13 mouse cellular contexts compared by ENCODE assay signal in the genomic region with DNA sequence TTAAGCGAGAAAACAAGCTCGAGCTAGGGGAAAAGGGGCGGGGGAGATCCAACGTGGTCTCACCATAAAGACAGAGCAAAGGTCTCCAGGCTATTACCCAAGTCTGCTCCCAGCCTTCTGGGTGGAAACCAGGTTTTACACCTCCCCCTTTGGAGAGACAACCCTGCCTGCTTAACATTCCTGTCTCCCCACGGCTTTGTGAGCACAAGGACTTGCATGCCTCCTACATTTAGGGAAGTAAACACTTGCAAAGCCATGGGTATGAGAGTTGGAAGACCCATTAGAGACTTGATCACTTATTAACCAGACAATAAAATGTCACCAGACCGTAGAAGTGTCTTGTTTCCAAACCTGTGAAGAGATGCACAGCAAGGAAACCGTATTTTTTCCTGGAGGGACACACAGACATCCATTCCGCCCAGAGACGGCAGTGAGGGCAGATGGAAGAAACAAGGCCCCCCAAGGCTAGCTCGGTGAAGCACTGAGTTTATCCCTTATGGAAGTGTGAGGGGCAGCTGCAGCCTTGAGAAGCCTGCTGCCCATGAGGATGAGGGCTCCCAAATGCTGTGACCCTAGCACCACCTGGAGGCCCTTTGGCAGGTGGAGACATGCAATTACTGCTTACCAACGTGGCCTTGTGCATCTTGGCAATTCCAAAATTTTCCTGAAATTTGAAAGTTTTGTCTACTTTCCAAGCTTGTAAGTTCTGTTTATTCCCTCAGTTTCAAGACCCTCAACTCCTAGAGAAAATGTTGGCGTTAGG. TPM values are rescaled to one million over a fixed set of nuclear protein-coding genes. Genes with fewer than 3 reads are reported as not detected.
A peak's percentile ranks its signal among the peaks of the same experiment; 100 is the strongest.
DNase-seq lines count a peak whose midpoint lies in the region; ATAC-seq and TF ChIP-seq lines count a peak whose summit lies in the region.
"Had no signal": no experiment of that assay in that cellular context is flagged by ENCODE, and none has a peak within 500 bp of the region (broad histone marks: within the 10 kb centered on the region; RNA-seq: fewer than 3 reads in every experiment).

No protein-coding gene starts in this region.

- peak; percentile 14 for DNase-seq in kidney, adult 9 months
- no peak for DNase-seq in kidney, adult 18-20 months
- DNase-seq in A20 (ENCODE audit: low read depth, low spot score): peak; percentile 23
- DNase-seq in kidney, postnatal 0 days (ENCODE audit: low spot score): no peak
- no peak for DNase-seq in ovary, adult 18-20 months (ENCODE audit: low spot score)
- DNase-seq in forebrain, embryonic 10.5 days (ENCODE audit: extremely low spot score, low spot score): no peak
- DNase-seq: adrenal gland, postnatal 25 days; cerebellum, adult 9-10 months; heart, postnatal 36 days; liver, embryonic 13.5 days had no signal

- no peaks in the 10 kb centered on the region for H3K4me1 ChIP-seq in ES-Bruce4 (ENCODE audit: control insufficient read depth, insufficient read depth, low read length)
- H3K4me1 ChIP-seq in kidney, postnatal 0 days (replicated peaks; ENCODE audit: insufficient read depth, low read length): no peaks in the 10 kb centered on the region
- H3K4me1 ChIP-seq in forebrain, embryonic 10.5 days: no peaks in the 10 kb centered on the region
- H3K4me1 ChIP-seq: liver, embryonic 13.5 days; midbrain, embryonic 15.5 days; stomach, embryonic 15.5 days had no signal

- peak; percentile 56 for TF ChIP-seq CTCF in ES-Bruce4 (IDR thresholded peaks at IDR 0.05; ENCODE audit: low read depth, low read length)
- peak; percentile 49 for TF ChIP-seq CTCF in kidney, postnatal 0 days (IDR thresholded peaks at IDR 0.05; ENCODE audit: low read depth)

- 41% methylated on average over 12 of the region's 12 CpGs for WGBS in kidney, postnatal 0 days
- 78% methylated on average over 12 of the region's 12 CpGs for WGBS in forebrain, embryonic 10.5 days

- ATAC-seq in kidney, postnatal 0 days (replicated peaks; ENCODE audit: low FRiP score, low read depth): 0 out of 2 replicates have a peak, but pooled peaks have one; percentile 33
- ATAC-seq: midbrain, embryonic 15.5 days had no signal

- no peak overlapping the region for H3K4me3 ChIP-seq in ES-Bruce4 (ENCODE audit: low read depth, low read length)
- H3K4me3 ChIP-seq in kidney, postnatal 0 days (replicated peaks; ENCODE audit: low read depth, low read length): no peak overlapping the region
- H3K4me3 ChIP-seq in forebrain, embryonic 10.5 days: no peak overlapping the region
- H3K4me3 ChIP-seq: liver, embryonic 13.5 days; midbrain, embryonic 15.5 days; stomach, embryonic 15.5 days had no signal

- H3K36me3 ChIP-seq in ES-Bruce4 (ENCODE audit: control insufficient read depth, insufficient read depth, low read length, poor library complexity, severe bottlenecking): no peaks in the 10 kb centered on the region
- no peaks in the 10 kb centered on the region for H3K36me3 ChIP-seq in kidney, postnatal 0 days (ENCODE audit: insufficient read depth, low read length)
- no peaks in the 10 kb centered on the region for H3K36me3 ChIP-seq in forebrain, embryonic 10.5 days (replicated peaks)
- H3K36me3 ChIP-seq: liver, embryonic 13.5 days; midbrain, embryonic 15.5 days; stomach, embryonic 15.5 days had no signal

- 0 out of 2 replicates have a peak, but pooled peaks cover 4% of the 10 kb centered on the region for H3K9me3 ChIP-seq in ES-Bruce4 (replicated peaks; ENCODE audit: control insufficient read depth, insufficient read depth, low read length, poor library complexity, severe bottlenecking)
- no peaks in the 10 kb centered on the region for H3K9me3 ChIP-seq in kidney, postnatal 0 days (replicated peaks; ENCODE audit: low read length)
- no peaks in the 10 kb centered on the region; the same call in 1 of the 2 replicates for H3K9me3 ChIP-seq in forebrain, embryonic 10.5 days
- H3K9me3 ChIP-seq: liver, embryonic 13.5 days; midbrain, embryonic 15.5 days; stomach, embryonic 15.5 days had no signal

- no peak for TF ChIP-seq EP300 in ES-Bruce4 (IDR thresholded peaks at IDR 0.05; ENCODE audit: insufficient read depth, low read depth, low read length)

- H3K27me3 ChIP-seq in ES-Bruce4 (ENCODE audit: control insufficient read depth, insufficient read depth, low read length, poor library complexity, severe bottlenecking): no peaks in the 10 kb centered on the region
- no peaks in the 10 kb centered on the region for H3K27me3 ChIP-seq in kidney, postnatal 0 days (ENCODE audit: insufficient read depth, low read length)
- H3K27me3 ChIP-seq in forebrain, embryonic 10.5 days (ENCODE audit: poor library complexity, severe bottlenecking): no peaks in the 10 kb centered on the region
- H3K27me3 ChIP-seq: liver, embryonic 13.5 days; midbrain, embryonic 15.5 days; stomach, embryonic 15.5 days had no signal

- H3K27ac ChIP-seq in ES-Bruce4 (ENCODE audit: insufficient read depth, low read length): no peak overlapping the region
- no peak overlapping the region for H3K27ac ChIP-seq in kidney, postnatal 0 days
- H3K27ac ChIP-seq in forebrain, embryonic 10.5 days: no peak overlapping the region
- H3K27ac ChIP-seq: liver, embryonic 13.5 days; midbrain, embryonic 15.5 days; stomach, embryonic 15.5 days had no signal

- no peak overlapping the region for H3K9ac ChIP-seq in ES-Bruce4 (ENCODE audit: low read depth, poor library complexity, severe bottlenecking)
- H3K9ac ChIP-seq in kidney, postnatal 0 days (ENCODE audit: low read depth, low read length): no peak overlapping the region
- H3K9ac ChIP-seq: liver, embryonic 13.5 days; midbrain, embryonic 15.5 days; stomach, embryonic 15.5 days had no signal

- H3K4me2 ChIP-seq in kidney, postnatal 0 days (ENCODE audit: low read length): no peak overlapping the region
- H3K4me2 ChIP-seq: liver, embryonic 13.5 days; midbrain, embryonic 15.5 days; stomach, embryonic 15.5 days had no signal

- no peak for TF ChIP-seq POLR2A in ES-Bruce4 (IDR thresholded peaks at IDR 0.05; ENCODE audit: insufficient read depth, low read length)

RNA-seq across cellular contexts. Expression of a gene that starts 8.7 kb away (rescaled TPM):
- not detected in 2 replicates for polyA plus RNA-seq in ES-Bruce4 (2011; ENCODE audit: insufficient read depth, insufficient read length, low read depth, missing spikeins)
- not detected in 2 replicates for polyA plus RNA-seq in kidney, postnatal 0 days (2015; fragmentation: Nextera tagmentation; extraction: Ambion mirVana)
- 0.05 TPM in 1 of 2 replicates, not detected in the other for polyA plus RNA-seq in forebrain, embryonic 10.5 days (2016; fragmentation: Nextera tagmentation; extraction: Ambion mirVana)
- polyA plus RNA-seq: liver, embryonic 13.5 days; midbrain, embryonic 15.5 days; stomach, embryonic 15.5 days had no signal

Comparison
In these comparisons a context has a peak if more than half of its experiments do, and no peak if none do; other contexts are left out.
1. DNase-seq: peak in kidney, adult 9 months (single experiment) and A20 (single experiment); none in kidney, adult 18-20 months (single experiment), kidney, postnatal 0 days (single experiment), ovary, adult 18-20 months (single experiment) and forebrain, embryonic 10.5 days (single experiment).